Mouse (Mus musculus) regulatory T cell (primary cell): ENCODE results near the gene Gm10799.

Experiments
- in situ Hi-C: fragments of 300-600 bp; cut with MboI, MseI; formaldehyde crosslinking; loops from one replicate; pipeline ENCODE4 v1.15.1; 2025; ENCODE audit warnings: high pct_unique_total_duplicates

Gm10799 gene

DNA sequence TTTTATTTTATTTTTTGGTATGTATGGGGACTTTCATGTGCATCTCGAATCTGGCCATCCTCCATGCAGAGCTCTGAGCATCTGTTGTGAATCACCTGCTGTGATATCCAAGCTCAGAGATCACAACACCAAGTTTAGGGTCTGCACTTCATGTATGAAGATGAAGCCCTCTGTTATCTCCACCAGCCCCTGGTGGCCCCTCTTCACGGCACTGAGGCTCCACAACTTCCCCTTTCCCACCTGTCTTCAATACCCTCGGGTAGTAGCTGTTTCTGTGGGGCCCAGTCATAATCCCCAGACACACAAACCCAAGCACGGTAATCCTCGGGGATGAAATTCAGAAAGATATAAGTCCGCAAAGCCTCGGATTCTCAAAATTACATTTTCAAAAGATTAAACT lies 45.3 kb downstream of the Gm10799 start:
- in situ Hi-C loops: no loop called here
